ENCODE assay signal across 17 mouse cellular contexts in genomic region chr2:90550656-90551055, GRCm38 (mm10). TPM values are rescaled to one million over a fixed set of nuclear protein-coding genes. Genes with fewer than 3 reads are reported as not detected.
DNase-seq lines count a peak whose midpoint lies in the region; ATAC-seq and TF ChIP-seq lines count a peak whose summit lies in the region.
"Had no signal": no experiment of that assay in that cellular context is flagged by ENCODE, and none has a peak within 500 bp of the region (broad histone marks: within the 10 kb centered on the region; RNA-seq: fewer than 3 reads in every experiment).

No protein-coding gene starts in this region.

- H3K4me2 ChIP-seq in lung, postnatal 0 days (replicated peaks; ENCODE audit: low read depth, low read length) = no peak overlapping the region
- H3K4me2 ChIP-seq in neural tube, embryonic 14.5 days (ENCODE audit: low read depth, low read length) = no peak overlapping the region
- H3K4me2 ChIP-seq: liver, embryonic 15.5 days; midbrain, embryonic 11.5 days had no signal

- DNase-seq in frontal cortex, postnatal 36 days (ENCODE audit: low spot score in 2 of 2) = no peak
- DNase-seq in lung, postnatal 0 days (ENCODE audit: low spot score) = no peak
- no peak for DNase-seq in lung, postnatal 4 days
- peak; percentile 12 for DNase-seq in liver
- no peak for DNase-seq in testis, postnatal 10 days (ENCODE audit: low spot score)
- DNase-seq: adrenal gland, postnatal 10 days; cerebellum, adult 11 months; cerebellum, postnatal 25 days; gastrocnemius, postnatal 25 days; left cerebral cortex, postnatal 4 days; lung, postnatal 14 days; right cerebral cortex, postnatal 25 days; thymus, postnatal 25 days had no signal

- no peaks in the 10 kb centered on the region for H3K9me3 ChIP-seq in lung, postnatal 0 days (ENCODE audit: low read length)
- H3K9me3 ChIP-seq in neural tube, embryonic 14.5 days (ENCODE audit: control insufficient read depth, low read length) = no peaks in the 10 kb centered on the region
- H3K9me3 ChIP-seq: liver, embryonic 15.5 days had no signal

- H3K4me1 ChIP-seq in lung, postnatal 0 days (ENCODE audit: insufficient read depth, low read depth, low read length) = 0 out of 2 replicates have a peak, but pooled peaks cover 4% of the 10 kb centered on the region
- 0 out of 2 replicates have a peak, but pooled peaks cover 6% of the 10 kb centered on the region for H3K4me1 ChIP-seq in neural tube, embryonic 14.5 days (ENCODE audit: control insufficient read depth, insufficient read depth, low read length)

- TF ChIP-seq EP300 in lung, postnatal 0 days (IDR thresholded peaks at IDR 0.05) = no peak

- H3K4me3 ChIP-seq in lung, postnatal 0 days (ENCODE audit: low read depth, low read length) = no peak overlapping the region
- no peak overlapping the region for H3K4me3 ChIP-seq in neural tube, embryonic 14.5 days (ENCODE audit: low read depth, low read length)
- H3K4me3 ChIP-seq: liver, embryonic 15.5 days had no signal

- 95% methylated on average over 6 of the region's 6 CpGs for WGBS in lung, postnatal 0 days
- WGBS in neural tube, embryonic 14.5 days = 84% methylated on average over 6 of the region's 6 CpGs

- 0 out of 2 replicates have a peak, but pooled peaks have one; percentile 8 for ATAC-seq in frontal cortex, adult (ENCODE audit: low TSS enrichment)
- ATAC-seq in lung, postnatal 0 days = no peak
- peak; percentile 42 for ATAC-seq in neural tube, embryonic 14.5 days (ENCODE audit: low read depth)

- H3K9ac ChIP-seq in lung, postnatal 0 days (replicated peaks; ENCODE audit: low read depth) = no peak overlapping the region
- no peak overlapping the region for H3K9ac ChIP-seq in neural tube, embryonic 14.5 days (replicated peaks; ENCODE audit: low read depth, low read length)
- H3K9ac ChIP-seq: liver, embryonic 15.5 days had no signal

- 0 out of 2 replicates have a peak, but pooled peaks have one; percentile 10 for TF ChIP-seq CTCF in lung, postnatal 0 days (IDR thresholded peaks at IDR 0.05)

- H3K27me3 ChIP-seq in lung, postnatal 0 days (replicated peaks; ENCODE audit: insufficient read depth, low read length) = no peaks in the 10 kb centered on the region
- no peaks in the 10 kb centered on the region for H3K27me3 ChIP-seq in neural tube, embryonic 14.5 days (ENCODE audit: control insufficient read depth, insufficient read depth, low read length)
- H3K27me3 ChIP-seq: liver, embryonic 15.5 days had no signal

- no peaks in the 10 kb centered on the region for H3K36me3 ChIP-seq in lung, postnatal 0 days (ENCODE audit: insufficient read depth, low read length)
- no peaks in the 10 kb centered on the region for H3K36me3 ChIP-seq in neural tube, embryonic 14.5 days (ENCODE audit: control insufficient read depth, insufficient read depth, low read length)
- H3K36me3 ChIP-seq: liver, embryonic 15.5 days had no signal

- no peak overlapping the region for H3K27ac ChIP-seq in lung, postnatal 0 days (ENCODE audit: low read length)
- H3K27ac ChIP-seq in neural tube, embryonic 14.5 days (ENCODE audit: low read depth, low read length) = no peak overlapping the region
- H3K27ac ChIP-seq: liver, embryonic 15.5 days had no signal

RNA-seq across cellular contexts. Expression of gene Ptprj, which starts 29.8 kb away (rescaled TPM):
- 4.2 TPM in 2 replicates for polyA plus RNA-seq in lung, postnatal 0 days (2015; fragmentation: Nextera tagmentation; extraction: Ambion mirVana)
- 9.3 and 9.7 TPM in 2 replicates for polyA plus RNA-seq in neural tube, embryonic 14.5 days (2014; fragmentation: Nextera tagmentation; extraction: Ambion mirVana)
